8 mouse cellular contexts compared by ENCODE assay signal in the genomic region with DNA sequence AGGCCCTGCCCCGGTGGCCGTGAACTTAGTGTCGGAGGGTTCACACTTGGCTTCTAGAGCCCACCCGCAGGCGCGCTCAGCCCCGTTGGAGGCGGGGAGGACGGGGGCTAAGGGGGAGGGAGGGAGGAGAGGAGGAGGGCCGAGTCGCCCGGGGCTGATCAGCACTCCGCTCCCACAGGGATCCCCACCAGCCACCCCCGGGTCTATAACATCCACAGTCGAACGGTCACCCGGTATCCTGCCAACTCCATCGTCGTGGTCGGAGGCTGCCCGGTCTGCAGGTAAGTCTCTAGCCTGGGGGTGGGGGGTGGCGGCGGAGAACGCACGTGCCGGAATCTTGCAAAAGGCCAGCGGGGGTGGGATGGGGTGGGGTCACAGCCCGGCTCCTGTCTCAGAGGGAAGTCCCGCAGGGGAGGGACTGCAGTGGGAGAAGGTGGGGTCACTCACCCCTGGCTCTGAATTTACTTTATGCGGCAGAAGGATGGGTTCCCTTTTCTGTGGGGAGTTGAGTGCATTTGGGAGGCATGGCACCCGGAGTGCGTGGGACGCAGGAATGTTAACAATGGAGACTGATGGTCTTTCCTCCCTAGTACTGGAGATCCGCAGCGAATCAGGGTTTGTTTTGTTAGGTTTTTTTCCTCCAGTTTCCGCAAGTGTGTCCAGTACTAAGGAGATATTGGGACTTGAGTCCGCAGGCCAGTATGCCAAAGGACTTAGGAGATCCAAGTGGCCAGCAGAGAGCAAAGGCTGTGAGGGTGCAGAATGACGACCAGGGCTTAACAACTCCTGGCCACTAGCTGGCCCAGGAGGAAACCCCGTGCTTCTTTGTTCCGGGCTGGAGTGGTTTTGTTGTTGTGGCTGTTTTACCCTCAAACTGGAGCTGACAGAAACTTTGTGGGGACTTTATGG. TPM values are rescaled to one million over a fixed set of nuclear protein-coding genes. Genes with fewer than 3 reads are reported as not detected.
A peak's percentile ranks its signal among the peaks of the same experiment; 100 is the strongest.
DNase-seq lines count a peak whose midpoint lies in the region; ATAC-seq and TF ChIP-seq lines count a peak whose summit lies in the region.

No protein-coding gene starts in this region.

- H3K79me2 ChIP-seq in macrophage (ENCODE audit: inconsistent target) = peaks cover 84% of the 10 kb centered on the region

- peak overlapping the region; percentile 84 for H3K27ac ChIP-seq in forebrain, embryonic 15.5 days (replicated peaks)
- peak overlapping the region; percentile 92 for H3K27ac ChIP-seq in macrophage

- H3K9me3 ChIP-seq in G1E (replicated peaks) = no peaks in the 10 kb centered on the region
- H3K9me3 ChIP-seq in forebrain, embryonic 15.5 days = no peaks in the 10 kb centered on the region

- H3K4me1 ChIP-seq in G1E (ENCODE audit: insufficient read depth, low read depth, low read length) = peaks cover 52% of the 10 kb centered on the region
- peaks cover 42% of the 10 kb centered on the region for H3K4me1 ChIP-seq in forebrain, embryonic 15.5 days

- no peaks in the 10 kb centered on the region for H3K27me3 ChIP-seq in G1E (ENCODE audit: insufficient read depth, low read length)
- H3K27me3 ChIP-seq in forebrain, embryonic 15.5 days = no peaks in the 10 kb centered on the region

- peak overlapping the region; percentile 90 for H3K9ac ChIP-seq in forebrain, embryonic 15.5 days (replicated peaks)

- H3K4me2 ChIP-seq in forebrain, embryonic 15.5 days (replicated peaks) = peak overlapping the region; percentile 67

- peak; percentile 81 for DNase-seq in G1E (ENCODE audit: low spot score)
- peak; percentile 20 for DNase-seq in c-Kit-positive CD71-positive TER-119-negative erythroid progenitor cells, embryonic 14.5 days (ENCODE audit: low read depth)
- DNase-seq in layer of hippocampus, postnatal 36 days = peak; percentile 35 to 41
- peak; percentile 71 for DNase-seq in retina, embryonic 14.5 days (ENCODE audit: low spot score)
- peak; percentile 57 for DNase-seq in thymus, postnatal 4 days

- TF ChIP-seq CTCF in G1E (IDR thresholded peaks at IDR 0.05; ENCODE audit: low read depth, low read length) = no peak

- under 1% methylated on average over 40 of the region's 40 CpGs for WGBS in forebrain, embryonic 15.5 days
- under 1% methylated on average over 31 of the region's 40 CpGs for WGBS in macrophage (ENCODE audit: missing documents)

- H3K36me3 ChIP-seq in G1E (replicated peaks) (peaks cover 49% of the 10 kb centered on the region), macrophage (ENCODE audit: inconsistent target) (peaks cover 35% of the 10 kb centered on the region; the same call in 1 of the 2 replicates)
- H3K36me3 ChIP-seq in forebrain, embryonic 15.5 days = no peaks in the 10 kb centered on the region

- ATAC-seq in G1E (ENCODE audit: extremely low read depth, insufficient number of reproducible peaks, low FRiP score, poor library complexity, severe bottlenecking) = peak; percentile 43
- ATAC-seq in forebrain, embryonic 15.5 days (replicated peaks) = peak; percentile 65
- peak; percentile 36 to 58; a peak in 3 of 4 replicates for ATAC-seq in hematopoietic stem cell, adult 5-6 weeks (replicated peaks in 1 of 2; ENCODE audit: insufficient read depth in 1 of 2, low FRiP score in 2 of 2, low TSS enrichment in 1 of 2, low read depth in 1 of 2, poor library complexity in 2 of 2, severe bottlenecking in 2 of 2)

- peak overlapping the region; percentile 82 for H3K4me3 ChIP-seq in G1E (ENCODE audit: low read depth, low read length)
- peak overlapping the region; percentile 98 for H3K4me3 ChIP-seq in forebrain, embryonic 15.5 days
- peak overlapping the region; percentile 62 for H3K4me3 ChIP-seq in macrophage (ENCODE audit: inconsistent target)

RNA-seq across cellular contexts. Expression of a gene that starts 11.6 kb away (rescaled TPM):
- total RNA-seq in G1E (2014; fragmentation: Nextera tagmentation) = 33.0 and 37.6 TPM in 2 replicates
- 60.2 and 63.4 TPM in 2 replicates for total RNA-seq in G1E (2017)
- polyA plus RNA-seq in G1E (2012) = 58.1 and 75.9 TPM in 2 replicates
- 111 and 115 TPM in 2 replicates for polyA plus RNA-seq in forebrain, embryonic 15.5 days (2015; fragmentation: Nextera tagmentation; extraction: Ambion mirVana)
- 15.3 and 26.8 TPM in 2 replicates for total RNA-seq in hematopoietic stem cell, adult 5-6 weeks (2017)
- total RNA-seq in layer of hippocampus, postnatal 36 days (2021) = 10 to 100 TPM; 61.9 to 63.7 TPM
- total RNA-seq in macrophage (2018; cell fraction: chromatin; rRNA removed) = 100 to 1,000 TPM in 22 of 26 experiments, 10 to 100 TPM in 4; 58.8 to 230 (median 146) TPM
- total RNA-seq in macrophage (2018; cell fraction: cytosol; rRNA removed) = 100 to 1,000 TPM; 542 to 899 (median 688) TPM
- total RNA-seq in macrophage (2018; cell fraction: nucleus; rRNA removed) = 100 to 1,000 TPM; 108 to 411 (median 269) TPM
- 238 to 490 TPM (median 271 TPM) in 3 replicates for polyA plus RNA-seq in macrophage (2018)

RNA-seq across cellular contexts. Expression of a gene that starts 32.5 kb away (rescaled TPM):
- total RNA-seq in G1E (2014; fragmentation: Nextera tagmentation) (7.0 and 10.8 TPM in 2 replicates), G1E (2017) (17.5 and 20.1 TPM in 2 replicates)
- polyA plus RNA-seq in G1E (2012) (5.8 and 6.9 TPM in 2 replicates), macrophage (2018) (61.4 to 244 TPM (median 121 TPM) in 3 replicates)
- polyA plus RNA-seq in forebrain, embryonic 15.5 days (2015; fragmentation: Nextera tagmentation; extraction: Ambion mirVana) = 46.3 and 50.8 TPM in 2 replicates
- total RNA-seq in hematopoietic stem cell, adult 5-6 weeks (2017) = 13.3 and 23.4 TPM in 2 replicates
- total RNA-seq in layer of hippocampus, postnatal 36 days (2021) = 100 to 1,000 TPM; 106 TPM
- total RNA-seq in macrophage (2018; cell fraction: chromatin; rRNA removed) = 1,000 to 10,000 TPM in 9 of 26 experiments, 100 to 1,000 TPM in 17; 169 to 1,925 (median 703) TPM
- total RNA-seq in macrophage (2018; cell fraction: cytosol; rRNA removed) = 100 to 1,000 TPM in 18 of 26 experiments, 10 to 100 TPM in 8; 66.8 to 322 (median 143) TPM
- total RNA-seq in macrophage (2018; cell fraction: nucleus; rRNA removed) = 1,000 to 10,000 TPM in 5 of 26 experiments, 100 to 1,000 TPM in 21; 163 to 1,406 (median 471) TPM

Comparison
In these comparisons a context has a peak if more than half of its experiments do, and no peak if none do; other contexts are left out.
1. Peak in every context shown above with its lines: DNase-seq, ATAC-seq, H3K4me3 ChIP-seq and H3K27ac ChIP-seq.
2. DNase-seq: peak in every context shown above with its lines; median percentile 81 in G1E; 71 in retina, embryonic 14.5 days; 57 in thymus, postnatal 4 days; 38 in layer of hippocampus, postnatal 36 days; 20 in c-Kit-positive CD71-positive TER-119-negative erythroid progenitor cells, embryonic 14.5 days.